Mouse (Mus musculus) limb, embryonic 11.5 days (tissue): ENCODE results near the gene Ubox5. TPM values are rescaled to one million over a fixed set of nuclear protein-coding genes. Genes with fewer than 3 reads are reported as not detected.
A peak's percentile ranks its signal among the peaks of the same experiment; 100 is the strongest.
"Not testable (repeated sequence)": the region's sequence is repeated elsewhere in the genome, so short reads cannot be mapped to it uniquely, and the experiment has no call there.

ENCODE experiments used
- ATAC-seq: fragments of 200-750 bp; cut with Nextera tagmentation; 2 replicates; pipeline ENCODE4 v1.8.0; 2017; ENCODE audit warnings: low read depth; ENCODE audit not compliant: insufficient number of reproducible peaks, low FRiP score, low TSS enrichment
- DNase-seq: peaks from one replicate; pipeline ENCODE4 v3.0.0-alpha.2; 2015; ENCODE audit warnings: low spot score
- H3K27ac ChIP-seq: fragments of 300-500 bp; sonication (generic); replicated peaks from 2 replicates; pipeline ENCODE4 v1.5.1; 2014; ENCODE audit warnings: low read depth, mild to moderate bottlenecking, low read length
- H3K27me3 ChIP-seq: fragments of 300-500 bp; sonication (generic); 2 replicates; pipeline ENCODE4 v1.6.1; 2014; ENCODE audit warnings: mild to moderate bottlenecking, low read length, mixed read lengths; ENCODE audit not compliant: control insufficient read depth, insufficient read depth
- H3K36me3 ChIP-seq: fragments of 300-500 bp; sonication (generic); 2 replicates; pipeline ENCODE4 v1.6.1; 2014; ENCODE audit warnings: mild to moderate bottlenecking, low read length, moderate library complexity, mixed read lengths; ENCODE audit not compliant: control insufficient read depth, insufficient read depth
- H3K4me1 ChIP-seq: fragments of 300-500 bp; sonication (generic); 2 replicates; pipeline ENCODE4 v1.6.1; 2014; ENCODE audit warnings: low read length, mixed read lengths; ENCODE audit not compliant: control insufficient read depth, insufficient read depth
- H3K4me2 ChIP-seq: fragments of 300-500 bp; sonication (generic); 2 replicates; pipeline ENCODE4 v1.6.1; 2014; ENCODE audit warnings: low read depth, mild to moderate bottlenecking, moderate library complexity; ENCODE audit not compliant: severe bottlenecking
- H3K4me3 ChIP-seq: fragments of 300-500 bp; sonication (generic); 2 replicates; pipeline ENCODE4 v1.5.1; 2014; ENCODE audit warnings: low read depth, low read length
- H3K9ac ChIP-seq: fragments of 300-500 bp; sonication (generic); 2 replicates; pipeline ENCODE4 v1.6.1; 2014; ENCODE audit warnings: mild to moderate bottlenecking, low read length
- H3K9me3 ChIP-seq: fragments of 300-500 bp; sonication (generic); 2 replicates; pipeline ENCODE4 v1.6.1; 2016; ENCODE audit warnings: low read length; ENCODE audit not compliant: control insufficient read depth
- WGBS: fragments of 180-500 bp; shearing (Covaris S2); extraction: QIAGEN DNeasy Blood & Tissue Kit; methylation state at CpG from one replicate; pipeline ENCODE4 v1.1.7; 2014; 5-methylcytosine and 5-hydroxymethylcytosine counted together
- polyA plus RNA-seq: library from polyadenylated mRNA; unstranded; fragments of >200 nt; fragmentation: Nextera tagmentation; extraction: Ambion mirVana; gene quantifications from 2 replicates; pipeline ENCODE4 v1.2.1, GENCODE M21; 2014

Ubox5 gene
- polyA plus RNA-seq, 1 experiment from 2014 or later = 16.6 TPM

DNA sequence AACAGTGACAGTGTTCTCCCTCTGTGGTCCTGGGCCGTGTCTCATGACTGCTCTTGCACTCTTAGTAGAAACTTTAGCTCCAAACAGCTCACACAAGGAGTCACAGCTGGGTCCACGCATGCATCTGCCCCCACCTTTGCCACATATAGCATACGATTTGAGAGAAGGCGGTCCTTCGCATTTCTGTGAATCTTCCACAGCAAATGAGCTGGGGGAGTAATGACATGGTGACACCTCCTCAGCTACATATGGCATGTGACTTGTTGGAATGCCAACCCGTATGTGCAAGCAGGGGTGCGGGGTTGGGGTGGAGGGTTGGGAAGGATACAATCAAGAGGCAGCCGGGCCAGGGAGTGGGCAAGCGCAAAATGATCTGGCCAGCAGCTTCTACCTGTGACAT lies 26.7 kb upstream of the Ubox5 start:
- Histone ChIP-seq H3K9me3 (no peaks in the 10 kb centered on the region), H3K4me2 (no peak overlapping the region), H3K4me1 (no peaks in the 10 kb centered on the region), H3K27ac (no peak overlapping the region), H3K36me3 (peaks cover 17% of the 10 kb centered on the region; the same call in 1 of the 2 replicates), H3K4me3 (no peak overlapping the region), H3K27me3 (no peaks in the 10 kb centered on the region), H3K9ac (no peak overlapping the region)
- ATAC-seq (no peak), DNase-seq (no peak)
- 94% methylated on average over 9 of the region's 9 CpGs for WGBS

DNA sequence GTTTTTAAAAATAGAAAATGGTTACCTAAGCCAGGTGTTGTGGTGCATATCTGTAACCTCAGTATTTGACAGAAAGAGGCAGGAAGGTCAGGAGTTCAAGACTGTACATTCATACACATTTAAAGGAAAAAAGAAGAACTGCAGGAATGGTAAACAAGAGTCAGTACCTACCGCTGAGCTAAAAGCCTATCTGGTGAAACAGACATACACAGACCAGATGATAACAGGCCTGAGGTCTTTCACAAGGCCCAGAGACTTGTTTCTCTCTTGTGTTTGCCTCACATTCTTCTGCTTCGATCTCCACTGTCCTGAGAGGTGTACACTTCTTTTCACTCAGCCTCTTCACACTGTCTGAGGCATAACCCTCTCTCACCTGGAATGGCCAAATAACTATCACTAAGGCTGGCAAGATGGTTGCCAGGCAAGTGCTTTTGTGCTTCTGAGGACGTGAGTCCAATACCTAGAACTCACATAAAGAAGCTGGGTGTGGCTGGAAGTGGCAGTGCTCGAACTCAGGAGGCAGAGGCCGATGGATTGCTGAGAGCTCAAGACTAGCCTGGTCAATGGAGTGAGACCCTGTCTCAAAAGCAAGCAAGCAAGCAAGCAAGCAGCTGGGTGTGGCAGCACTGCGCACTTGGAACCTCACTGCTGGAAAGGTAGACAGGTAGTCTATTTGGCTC lies 26.0 kb upstream of the Ubox5 start:
- Histone ChIP-seq H3K9me3 (no peaks in the 10 kb centered on the region), H3K4me1 (no peaks in the 10 kb centered on the region), H3K27ac (no peak overlapping the region), H3K9ac (no peak overlapping the region), H3K4me2 (no peak overlapping the region), H3K36me3 (peaks cover 17% of the 10 kb centered on the region; the same call in 1 of the 2 replicates), H3K27me3 (no peaks in the 10 kb centered on the region), H3K4me3 (no peak overlapping the region)
- 92% methylated on average over 6 of the region's 6 CpGs for WGBS
- DNase-seq (no peak), ATAC-seq (no peak)

DNA sequence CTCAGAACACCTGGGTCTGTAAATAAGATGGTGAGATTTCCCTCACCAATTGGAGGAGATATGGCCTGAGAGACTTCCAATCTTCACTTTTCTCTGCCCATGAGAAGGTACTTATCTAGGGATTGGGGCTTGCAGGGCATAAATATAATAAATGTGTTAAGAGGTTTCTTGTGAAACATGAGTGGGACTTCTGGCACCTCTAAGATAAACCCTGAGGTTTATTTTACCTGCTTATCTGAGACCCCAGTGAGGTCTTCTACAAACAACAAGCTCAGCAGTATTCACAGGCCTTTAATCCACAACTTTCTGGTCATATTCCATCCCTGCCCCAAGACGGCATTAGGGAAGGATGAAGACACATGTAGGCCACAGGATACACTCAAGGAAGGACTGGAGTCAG lies 23.9 kb upstream of the Ubox5 start:
- Histone ChIP-seq H3K4me2 (no peak overlapping the region), H3K9me3 (no peaks in the 10 kb centered on the region), H3K4me1 (no peaks in the 10 kb centered on the region), H3K4me3 (no peak overlapping the region), H3K27ac (no peak overlapping the region), H3K27me3 (no peaks in the 10 kb centered on the region), H3K9ac (no peak overlapping the region), H3K36me3 (peaks cover 17% of the 10 kb centered on the region; the same call in 1 of the 2 replicates)
- no peak for DNase-seq
- 85% methylated on average over 1 of the region's 1 CpGs for WGBS
- no peak for ATAC-seq

DNA sequence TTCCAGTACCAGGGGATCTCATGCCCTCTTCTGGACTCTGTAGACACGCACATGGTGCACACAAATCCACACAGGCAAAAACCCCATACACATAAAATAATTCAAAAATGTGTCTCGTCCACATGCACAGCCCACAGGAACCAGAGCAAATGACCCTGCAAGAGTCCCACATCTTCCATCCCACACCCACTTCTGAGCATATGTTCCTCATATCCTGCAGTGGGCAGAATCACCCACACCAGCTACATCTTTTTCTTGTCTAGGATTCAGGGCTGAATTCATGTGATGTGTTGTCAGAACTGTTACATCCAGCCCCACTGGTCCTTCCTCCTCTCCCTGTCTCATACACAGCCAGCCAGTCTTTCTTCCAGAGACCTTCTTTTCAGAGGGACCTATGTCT lies 23.5 kb upstream of the Ubox5 start:
- Histone ChIP-seq H3K4me1 (no peaks in the 10 kb centered on the region), H3K4me2 (no peak overlapping the region), H3K27ac (no peak overlapping the region), H3K9ac (no peak overlapping the region), H3K27me3 (no peaks in the 10 kb centered on the region), H3K36me3 (peaks cover 17% of the 10 kb centered on the region; the same call in 1 of the 2 replicates), H3K4me3 (no peak overlapping the region), H3K9me3 (no peaks in the 10 kb centered on the region)
- ATAC-seq = no peak
- no peak for DNase-seq
- 91% methylated on average over 2 of the region's 2 CpGs for WGBS

- H3K36me3 ChIP-seq, H3K27me3 ChIP-seq, DNase-seq, H3K27ac ChIP-seq, H3K4me1 ChIP-seq, H3K4me3 ChIP-seq, H3K9ac ChIP-seq, H3K4me2 ChIP-seq, H3K9me3 ChIP-seq, ATAC-seq: not testable (repeated sequence)
- WGBS = 77% methylated on average over 6 of the region's 6 CpGs
Measured at GRCm38 (mm10) chr2:130649028-130649427, 19.2 kb upstream of the Ubox5 start.

DNA sequence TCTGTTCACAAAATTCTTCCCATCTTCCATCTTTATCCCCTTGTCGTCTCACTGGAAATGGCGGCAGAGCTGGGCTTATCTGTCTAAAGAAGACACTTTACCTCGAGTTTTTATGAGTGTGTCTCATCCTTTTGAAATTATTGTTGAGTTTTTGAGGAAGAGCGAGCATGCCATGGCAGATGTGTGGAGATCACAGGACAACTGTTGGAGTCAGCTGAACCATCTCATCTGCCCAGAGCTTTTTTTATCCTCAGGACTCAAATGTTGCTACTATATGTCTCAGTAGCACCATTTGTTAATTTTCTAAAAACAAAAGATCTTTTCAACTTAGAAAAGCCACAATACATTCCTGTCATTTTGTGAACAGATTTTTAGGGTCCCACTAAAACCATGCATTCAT lies 15.4 kb upstream of the Ubox5 start:
- Histone ChIP-seq H3K4me2 (no peak overlapping the region), H3K27me3 (no peaks in the 10 kb centered on the region), H3K4me3 (no peak overlapping the region), H3K9me3 (no peaks in the 10 kb centered on the region), H3K9ac (no peak overlapping the region), H3K36me3 (no peaks in the 10 kb centered on the region), H3K4me1 (0 out of 2 replicates have a peak, but pooled peaks cover 5% of the 10 kb centered on the region), H3K27ac (no peak overlapping the region)
- ATAC-seq (no peak), DNase-seq (no peak)
- 78% methylated on average over 4 of the region's 4 CpGs for WGBS

DNA sequence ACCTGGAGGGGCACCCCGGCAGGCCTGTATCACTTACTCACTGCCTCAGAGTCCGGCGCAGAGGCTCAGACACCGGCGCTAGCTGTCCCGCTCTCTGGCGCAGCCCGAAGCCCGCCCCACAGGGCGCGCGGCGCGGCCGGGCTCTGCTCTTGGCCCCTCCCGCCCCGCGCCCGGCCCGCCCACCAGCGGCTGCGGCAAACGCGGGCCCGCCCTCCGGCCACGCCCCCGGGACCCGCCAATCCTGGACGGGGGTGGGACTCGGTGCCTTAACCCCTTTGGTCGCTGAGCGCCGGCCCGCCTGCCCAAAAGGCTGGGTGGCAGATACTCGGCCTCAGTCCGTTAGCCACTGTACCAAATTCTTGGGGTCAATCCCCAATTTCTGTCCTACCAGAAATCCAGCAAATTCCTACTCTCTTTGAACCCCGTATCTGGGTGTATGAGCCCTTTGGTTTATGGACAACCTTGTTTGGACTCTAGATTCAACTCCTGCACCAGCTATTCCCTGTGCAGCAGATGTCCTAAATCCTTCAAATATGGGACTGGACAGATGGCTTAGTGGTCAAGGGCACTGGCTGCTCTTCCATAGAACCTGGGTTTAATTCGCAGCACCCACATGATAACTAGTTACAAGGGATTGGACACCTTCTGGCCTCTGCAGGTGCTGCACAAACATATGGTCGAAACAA lies 13.0 kb upstream of the Ubox5 start, which contains the start of gene Lzts3:
TSS of gene Lzts3 (minus strand) at position 120 of the 686 bp plus-strand sequence.
- Histone ChIP-seq H3K9me3 (no peaks in the 10 kb centered on the region), H3K4me2 (peak within 1 kb of the TSS; percentile 89), H3K27ac (no peak within 1 kb of the TSS), H3K36me3 (no peaks in the 10 kb centered on the region), H3K4me3 (peak within 1 kb of the TSS; percentile 49), H3K9ac (peak within 1 kb of the TSS; percentile 65), H3K4me1 (0 out of 2 replicates have a peak, but pooled peaks cover 7% of the 10 kb centered on the region), H3K27me3 (peaks cover 10% of the 10 kb centered on the region)
- ATAC-seq (peak; percentile 93), DNase-seq (peak; percentile 94)
- WGBS = 4% methylated on average over 36 of the region's 40 CpGs

DNA sequence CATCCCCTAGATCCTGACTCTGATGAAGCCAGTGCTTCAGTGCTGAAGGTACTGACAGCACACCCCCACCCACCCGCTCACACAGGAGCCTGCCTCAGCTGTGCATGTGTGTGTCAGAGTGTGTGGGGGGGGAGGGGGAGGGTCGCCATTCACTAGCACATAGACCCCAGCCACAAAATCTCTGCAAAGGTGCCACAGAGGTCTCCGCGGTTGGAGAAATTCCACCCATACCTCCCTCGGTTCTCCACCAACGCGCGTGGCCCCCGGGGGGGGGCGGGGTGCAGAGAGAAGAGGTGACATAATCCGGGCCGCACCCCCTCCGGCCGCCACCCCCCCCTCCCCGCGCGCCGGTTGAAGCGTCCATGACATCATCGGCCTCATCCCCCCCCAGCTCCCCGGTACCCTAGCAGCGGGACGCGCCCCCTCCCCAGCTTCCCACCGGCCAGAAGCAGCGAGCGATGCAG lies 12.4 kb upstream of the Ubox5 start:
- no peak overlapping the region for H3K27ac ChIP-seq
- peak overlapping the region; percentile 49 for H3K4me3 ChIP-seq
- no peaks in the 10 kb centered on the region for H3K9me3 ChIP-seq
- H3K36me3 ChIP-seq = no peaks in the 10 kb centered on the region
- peak overlapping the region; percentile 89 for H3K4me2 ChIP-seq
- 0 out of 2 replicates have a peak, but pooled peaks cover 7% of the 10 kb centered on the region for H3K4me1 ChIP-seq
- DNase-seq = no peak
- peaks cover 14% of the 10 kb centered on the region for H3K27me3 ChIP-seq
- WGBS = 3% methylated on average over 12 of the region's 27 CpGs
- ATAC-seq = peak; percentile 44; the same call in 1 of the 2 replicates
- H3K9ac ChIP-seq = peak overlapping the region; percentile 65
